Mouse (Mus musculus): Measurements from ENCODE around the gene Cdkn1b. TPM values are rescaled to one million over a fixed set of nuclear protein-coding genes. Genes with fewer than 3 reads are reported as not detected.

The Cdkn1b gene
- polyA plus RNA-seq, 1 experiment: 30.3 TPM

GRCm38 (mm10) chr6:134923670-134924069, 3.5 kb downstream of the Cdkn1b start:
- Histone ChIP-seq H3K36me3 (ENCODE audit: control insufficient read depth, insufficient read depth, low read length) (peaks cover 13% of the 10 kb centered on the region), H3K4me1 (ENCODE audit: control insufficient read depth, insufficient read depth, insufficient read length) (peaks cover 2% of the 10 kb centered on the region), H3K27me3 (ENCODE audit: control insufficient read depth, insufficient read depth, low read length) (no peaks in the 10 kb centered on the region), H3K27ac (ENCODE audit: insufficient read depth, low read length) (no peak overlapping the region), H3K4me3 (ENCODE audit: extremely low read depth, insufficient read depth, insufficient read length) (no peak overlapping the region; the same call in 1 of the 2 replicates)
- no peak for TF ChIP-seq POLR2A (IDR thresholded peaks at IDR 0.05; ENCODE audit: low read depth, low read length)
- no peak for TF ChIP-seq CTCF (IDR thresholded peaks at IDR 0.05; ENCODE audit: extremely low read depth, insufficient read depth, insufficient read length, insufficient replicate concordance)
- DNase-seq (ENCODE audit: low read depth in 1 of 2, low spot score in 2 of 2): no peak
- 60% methylated on average over 4 of the region's 4 CpGs for whole genome bisulfite sequencing

- Histone ChIP-seq H3K36me3 (ENCODE audit: control insufficient read depth, insufficient read depth, low read length) (peaks cover 13% of the 10 kb centered on the region), H3K27ac (ENCODE audit: insufficient read depth, low read length) (no peak overlapping the region), H3K27me3 (ENCODE audit: control insufficient read depth, insufficient read depth, low read length) (no peaks in the 10 kb centered on the region), H3K4me1 (ENCODE audit: control insufficient read depth, insufficient read depth, insufficient read length) (no peaks in the 10 kb centered on the region; the same call in 1 of the 2 replicates), H3K4me3 (ENCODE audit: extremely low read depth, insufficient read depth, insufficient read length) (no peak overlapping the region; the same call in 1 of the 2 replicates)
- no peak for TF ChIP-seq CTCF (IDR thresholded peaks at IDR 0.05; ENCODE audit: extremely low read depth, insufficient read depth, insufficient read length, insufficient replicate concordance)
- no peak for TF ChIP-seq POLR2A (IDR thresholded peaks at IDR 0.05; ENCODE audit: low read depth, low read length)
- WGBS: 58% methylated on average over 3 of the region's 3 CpGs
- no peak for DNase-seq (ENCODE audit: low read depth in 1 of 2, low spot score in 2 of 2)
These were observed 4.1 kb downstream of the Cdkn1b start for GRCm38 (mm10) chr6:134924262-134924661.

- TF ChIP-seq CTCF (IDR thresholded peaks at IDR 0.05; ENCODE audit: extremely low read depth, insufficient read depth, insufficient read length, insufficient replicate concordance) (no peak), POLR2A (IDR thresholded peaks at IDR 0.05; ENCODE audit: low read depth, low read length) (no peak)
- no peaks in the 10 kb centered on the region for H3K27me3 ChIP-seq (ENCODE audit: control insufficient read depth, insufficient read depth, low read length)
- no peak overlapping the region for H3K27ac ChIP-seq (ENCODE audit: insufficient read depth, low read length)
- 31% methylated on average over 4 of the region's 4 CpGs for WGBS
- H3K4me3 ChIP-seq (ENCODE audit: extremely low read depth, insufficient read depth, insufficient read length): no peak overlapping the region
- no peaks in the 10 kb centered on the region; the same call in 1 of the 2 replicates for H3K4me1 ChIP-seq (ENCODE audit: control insufficient read depth, insufficient read depth, insufficient read length)
- H3K36me3 ChIP-seq (ENCODE audit: control insufficient read depth, insufficient read depth, low read length): peaks cover 13% of the 10 kb centered on the region
- DNase-seq (ENCODE audit: low read depth in 1 of 2, low spot score in 2 of 2): no peak
These were observed 5.6 kb downstream of the Cdkn1b start for GRCm38 (mm10) chr6:134925673-134926337.

GRCm38 (mm10) chr6:134926338-134926705, 6.1 kb downstream of the Cdkn1b start:
- H3K4me3 ChIP-seq (ENCODE audit: extremely low read depth, insufficient read depth, insufficient read length): peak overlapping the region; percentile 64
- peaks cover 13% of the 10 kb centered on the region for H3K36me3 ChIP-seq (ENCODE audit: control insufficient read depth, insufficient read depth, low read length)
- 20% methylated on average over 3 of the region's 3 CpGs for WGBS
- H3K4me1 ChIP-seq (ENCODE audit: control insufficient read depth, insufficient read depth, insufficient read length): no peaks in the 10 kb centered on the region; the same call in 1 of the 2 replicates
- DNase-seq (ENCODE audit: low read depth in 1 of 2, low spot score in 2 of 2): no peak
- no peaks in the 10 kb centered on the region for H3K27me3 ChIP-seq (ENCODE audit: control insufficient read depth, insufficient read depth, low read length)
- H3K27ac ChIP-seq (ENCODE audit: insufficient read depth, low read length): peak overlapping the region; percentile 97
- no peak for TF ChIP-seq CTCF (IDR thresholded peaks at IDR 0.05; ENCODE audit: extremely low read depth, insufficient read depth, insufficient read length, insufficient replicate concordance)
- no peak for TF ChIP-seq POLR2A (IDR thresholded peaks at IDR 0.05; ENCODE audit: low read depth, low read length)

GRCm38 (mm10) chr6:134926803-134927594, 6.8 kb downstream of the Cdkn1b start:
- TF ChIP-seq CTCF (IDR thresholded peaks at IDR 0.05; ENCODE audit: extremely low read depth, insufficient read depth, insufficient read length, insufficient replicate concordance): no peak
- no peak for TF ChIP-seq POLR2A (IDR thresholded peaks at IDR 0.05; ENCODE audit: low read depth, low read length)
- Histone ChIP-seq H3K4me3 (ENCODE audit: extremely low read depth, insufficient read depth, insufficient read length) (peak overlapping the region; percentile 64), H3K4me1 (ENCODE audit: control insufficient read depth, insufficient read depth, insufficient read length) (no peaks in the 10 kb centered on the region; the same call in 1 of the 2 replicates), H3K27ac (ENCODE audit: insufficient read depth, low read length) (peak overlapping the region; percentile 97), H3K36me3 (ENCODE audit: control insufficient read depth, insufficient read depth, low read length) (peaks cover 11% of the 10 kb centered on the region), H3K27me3 (ENCODE audit: control insufficient read depth, insufficient read depth, low read length) (no peaks in the 10 kb centered on the region)
- under 1% methylated on average over 63 of the region's 63 CpGs for WGBS
- DNase-seq (ENCODE audit: low read depth in 1 of 2, low spot score in 2 of 2): peak in 1 of 2 experiments; percentile 61

GRCm38 (mm10) chr6:134927595-134928095, 7.4 kb downstream of the Cdkn1b start:
- Histone ChIP-seq H3K4me1 (ENCODE audit: control insufficient read depth, insufficient read depth, insufficient read length) (peaks cover 2% of the 10 kb centered on the region), H3K36me3 (ENCODE audit: control insufficient read depth, insufficient read depth, low read length) (peaks cover 7% of the 10 kb centered on the region), H3K27me3 (ENCODE audit: control insufficient read depth, insufficient read depth, low read length) (no peaks in the 10 kb centered on the region), H3K27ac (ENCODE audit: insufficient read depth, low read length) (peak overlapping the region; percentile 97), H3K4me3 (ENCODE audit: extremely low read depth, insufficient read depth, insufficient read length) (peak overlapping the region; percentile 64)
- DNase-seq (ENCODE audit: low read depth in 1 of 2, low spot score in 2 of 2): no peak
- TF ChIP-seq POLR2A (IDR thresholded peaks at IDR 0.05; ENCODE audit: low read depth, low read length) (no peak), CTCF (IDR thresholded peaks at IDR 0.05; ENCODE audit: extremely low read depth, insufficient read depth, insufficient read length, insufficient replicate concordance) (no peak)
- under 1% methylated on average over 13 of the region's 13 CpGs for whole genome bisulfite sequencing

Measured in spleen, adult 2 months (tissue).